Mouse (Mus musculus) ES-Bruce4 (cell line): ENCODE results near the gene Hsd17b13.

Experiments
- CTCF ChIP-seq: IDR thresholded peaks from one replicate; pipeline ENCODE4 v1.8.1; 2011; ENCODE audit warnings: low read depth, low read length
- EP300 ChIP-seq: IDR thresholded peaks from 2 replicates; pipeline ENCODE4 v1.6.1; 2011; ENCODE audit warnings: low read depth, low read length; ENCODE audit not compliant: insufficient read depth
- POLR2A ChIP-seq: IDR thresholded peaks from one replicate; pipeline ENCODE4 v1.8.1; 2011; ENCODE audit warnings: low read length; ENCODE audit not compliant: insufficient read depth

DNA sequence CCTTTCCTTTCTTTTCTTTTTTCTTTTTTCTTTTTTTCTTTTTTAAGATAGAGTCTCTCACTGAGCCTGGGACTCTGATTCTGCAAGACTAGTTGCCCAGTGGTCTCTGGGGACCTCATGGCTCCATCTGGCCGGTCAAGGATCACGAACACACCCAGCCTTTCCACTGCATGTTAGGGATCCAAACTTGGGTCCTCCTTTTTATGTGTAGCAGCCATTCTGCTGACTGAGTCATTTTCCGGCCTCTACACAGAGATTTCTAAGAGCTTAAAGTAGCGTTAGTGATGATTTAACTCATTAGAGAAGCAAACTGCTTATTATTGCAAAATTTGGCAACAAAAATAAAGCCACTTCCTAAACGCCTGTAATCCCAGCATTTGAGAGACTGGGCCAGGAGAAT lies 54.8 kb downstream of the Hsd17b13 start:
- TF ChIP-seq POLR2A (no peak), CTCF (no peak), EP300 (no peak)
